8 mouse cellular contexts compared by ENCODE assay signal in the genomic region with DNA sequence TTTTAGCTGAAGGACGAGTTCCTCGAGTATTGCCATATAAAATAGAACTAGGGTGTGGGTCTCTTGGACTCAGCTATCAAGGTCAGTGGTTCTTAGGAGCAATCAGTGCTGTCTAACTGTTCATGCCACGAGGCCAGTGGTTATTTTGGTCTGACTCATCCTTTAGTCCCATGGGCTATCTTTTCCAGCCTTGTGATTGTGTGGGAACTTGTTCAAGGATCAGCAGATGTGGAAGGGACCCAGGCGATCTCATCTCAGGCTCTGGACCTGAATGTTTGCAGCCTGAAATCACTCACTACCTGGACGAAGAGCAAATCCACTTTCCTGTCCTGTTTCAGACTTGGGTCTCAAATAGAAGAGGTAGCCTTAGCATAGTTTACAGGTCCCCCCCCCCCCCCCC. TPM values are rescaled to one million over a fixed set of nuclear protein-coding genes. Genes with fewer than 3 reads are reported as not detected.
DNase-seq lines count a peak whose midpoint lies in the region; ATAC-seq and TF ChIP-seq lines count a peak whose summit lies in the region.

No protein-coding gene starts in this region.

- H3K9ac ChIP-seq in lung, postnatal 0 days (replicated peaks; ENCODE audit: low read depth), result peak overlapping the region; percentile 43; the same call in 1 of the 2 replicates
- peak overlapping the region; percentile 76 for H3K9ac ChIP-seq in heart, embryonic 15.5 days

- ATAC-seq in lung, postnatal 0 days, result no peak
- no peak for ATAC-seq in heart, embryonic 15.5 days (replicated peaks; ENCODE audit: insufficient number of reproducible peaks, insufficient read depth, low FRiP score, low read depth)

- no peaks in the 10 kb centered on the region for H3K27me3 ChIP-seq in lung, postnatal 0 days (replicated peaks; ENCODE audit: insufficient read depth, low read length)
- H3K27me3 ChIP-seq in heart, embryonic 15.5 days, result no peaks in the 10 kb centered on the region

- H3K4me2 ChIP-seq in lung, postnatal 0 days (replicated peaks; ENCODE audit: low read depth, low read length), result peak overlapping the region; percentile 52
- peak overlapping the region; percentile 66 for H3K4me2 ChIP-seq in heart, embryonic 15.5 days

- H3K79me2 ChIP-seq in macrophage (ENCODE audit: inconsistent target), result no peaks in the 10 kb centered on the region

- H3K9me3 ChIP-seq in lung, postnatal 0 days (ENCODE audit: low read length), result no peaks in the 10 kb centered on the region
- H3K9me3 ChIP-seq in heart, embryonic 15.5 days (replicated peaks), result no peaks in the 10 kb centered on the region

- no peak for TF ChIP-seq CTCF in lung, postnatal 0 days (IDR thresholded peaks at IDR 0.05)
- no peak for TF ChIP-seq CTCF in cortical plate, adult 2 months (IDR thresholded peaks at IDR 0.05; ENCODE audit: extremely low read depth, insufficient read depth, low read length)

- peak; percentile 56 for DNase-seq in lung, postnatal 0 days (ENCODE audit: low spot score)
- no peak for DNase-seq in lung, postnatal 36 days
- DNase-seq in urinary bladder, postnatal 10 days (ENCODE audit: low spot score), result no peak
- DNase-seq in cerebellum, postnatal 25 days, result no peak
- DNase-seq in left cerebral cortex, adult 18-20 months (ENCODE audit: low spot score in 2 of 2), result no peak

- H3K4me1 ChIP-seq in lung, postnatal 0 days (ENCODE audit: insufficient read depth, low read depth, low read length), result no peaks in the 10 kb centered on the region; the same call in 1 of the 2 replicates
- peaks cover 3% of the 10 kb centered on the region; the same call in 1 of the 2 replicates for H3K4me1 ChIP-seq in cortical plate, adult 2 months (ENCODE audit: control insufficient read depth, insufficient read depth, low read length)
- H3K4me1 ChIP-seq in heart, embryonic 15.5 days (replicated peaks), result peaks cover 26% of the 10 kb centered on the region

- no peaks in the 10 kb centered on the region for H3K36me3 ChIP-seq in lung, postnatal 0 days (ENCODE audit: insufficient read depth, low read length)
- peaks cover 3% of the 10 kb centered on the region for H3K36me3 ChIP-seq in heart, embryonic 15.5 days
- peaks cover 10% of the 10 kb centered on the region; the same call in 1 of the 2 replicates for H3K36me3 ChIP-seq in macrophage (ENCODE audit: inconsistent target)

- 54% methylated on average over 5 of the region's 5 CpGs for WGBS in lung, postnatal 0 days
- WGBS in heart, embryonic 15.5 days, result 49% methylated on average over 5 of the region's 5 CpGs
- 42% methylated on average over 5 of the region's 5 CpGs for WGBS in macrophage (ENCODE audit: missing documents)

- TF ChIP-seq EP300 in lung, postnatal 0 days (IDR thresholded peaks at IDR 0.05), result no peak

- H3K4me3 ChIP-seq in lung, postnatal 0 days (ENCODE audit: low read depth, low read length), result peak overlapping the region; percentile 46
- peak overlapping the region; percentile 55; the same call in 1 of the 2 replicates for H3K4me3 ChIP-seq in cortical plate, adult 2 months (ENCODE audit: insufficient read depth, low read length)
- H3K4me3 ChIP-seq in heart, embryonic 15.5 days, result peak overlapping the region; percentile 69
- H3K4me3 ChIP-seq in macrophage (ENCODE audit: inconsistent target), result peak overlapping the region; percentile 37; the same call in 1 of the 2 replicates

- H3K27ac ChIP-seq in lung, postnatal 0 days (ENCODE audit: low read length), result peak overlapping the region; percentile 97
- no peak overlapping the region for H3K27ac ChIP-seq in cortical plate, adult 2 months (ENCODE audit: insufficient read depth, low read length)
- H3K27ac ChIP-seq in heart, embryonic 15.5 days, result peak overlapping the region; percentile 99
- H3K27ac ChIP-seq in macrophage, result peak overlapping the region; percentile 96

- TF ChIP-seq POLR2A in cortical plate, adult 2 months (IDR thresholded peaks at IDR 0.05; ENCODE audit: extremely low read depth, insufficient read depth, low read length), result no peak

RNA-seq across cellular contexts. Expression of a gene that starts 34.9 kb away (rescaled TPM):
- polyA plus RNA-seq in lung, postnatal 0 days (2015; fragmentation: Nextera tagmentation; extraction: Ambion mirVana), result 14.4 and 15.4 TPM in 2 replicates
- 128 and 131 TPM in 2 replicates for polyA plus RNA-seq in cortical plate, adult 2 months (2012; rRNA removed)
- polyA plus RNA-seq in heart, embryonic 15.5 days (2015; fragmentation: Nextera tagmentation; extraction: Ambion mirVana), result 35.4 and 43.2 TPM in 2 replicates
- total RNA-seq in macrophage (2018; cell fraction: chromatin; rRNA removed), result 100 to 1,000 TPM in 17 of 26 experiments, 10 to 100 TPM in 9; 29.4 to 174 (median 111) TPM
- 10 to 100 TPM; 29.8 to 74.5 (median 47.8) TPM for total RNA-seq in macrophage (2018; cell fraction: cytosol; rRNA removed)
- 100 to 1,000 TPM in 10 of 26 experiments, 10 to 100 TPM in 16; 36.8 to 163 (median 85.6) TPM for total RNA-seq in macrophage (2018; cell fraction: nucleus; rRNA removed)
- polyA plus RNA-seq in macrophage (2018), result 37.8 to 68.1 TPM (median 46.3 TPM) in 3 replicates
- total RNA-seq in left cerebral cortex, adult 18-20 months (2021), result 100 to 1,000 TPM; 210 to 213 TPM
